Mouse (Mus musculus): Measurements from ENCODE around the gene Ccdc17.
A peak's percentile ranks its signal among the peaks of the same experiment; 100 is the strongest.

Ccdc17 gene

DNA sequence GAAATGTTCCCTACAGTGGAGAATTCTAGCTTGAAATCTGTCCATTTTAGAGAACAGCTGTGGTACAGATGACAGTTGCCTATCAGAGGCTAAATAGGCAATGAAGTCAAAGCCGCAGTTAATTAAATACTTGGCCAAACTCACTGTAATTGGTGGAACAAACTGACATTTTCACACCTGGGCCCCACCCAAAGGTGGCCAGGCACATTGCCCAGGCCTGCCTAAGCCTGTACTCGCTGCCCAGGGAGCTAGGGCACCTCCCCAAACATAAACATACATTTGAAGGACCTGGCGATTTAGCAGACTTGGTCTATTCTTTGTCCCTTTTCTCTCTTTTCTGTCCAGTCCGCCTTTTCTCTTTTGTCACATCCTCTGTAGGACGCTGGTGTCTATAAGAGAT, at the start of gene Ccdc17:
Gene Ccdc17, plus strand, starts transcription at position 276 of the 400 bp plus-strand sequence.
- DNase-seq (ENCODE audit: low spot score in 2 of 2): no peak

DNA sequence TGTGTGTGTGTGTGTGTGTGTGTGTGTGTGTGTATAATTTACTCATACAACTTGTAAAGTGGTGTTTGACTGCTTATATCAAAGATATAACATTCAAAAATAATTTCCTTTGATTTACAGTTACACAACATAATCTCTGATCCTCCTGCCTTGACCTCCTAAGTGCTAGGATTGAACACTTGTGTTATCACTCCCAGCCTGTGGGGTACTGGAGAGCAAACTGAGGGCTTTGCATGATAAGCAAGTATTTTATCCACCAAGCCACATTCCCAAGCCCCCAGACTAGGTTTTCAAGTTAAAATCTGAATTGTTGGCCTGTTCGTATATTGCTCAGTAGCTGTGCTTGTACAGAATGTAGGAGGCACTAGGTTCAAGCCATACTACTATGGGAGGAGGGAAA, 46.0 kb upstream of the Ccdc17 start:
- no peak for DNase-seq (ENCODE audit: low spot score in 2 of 2)

DNA sequence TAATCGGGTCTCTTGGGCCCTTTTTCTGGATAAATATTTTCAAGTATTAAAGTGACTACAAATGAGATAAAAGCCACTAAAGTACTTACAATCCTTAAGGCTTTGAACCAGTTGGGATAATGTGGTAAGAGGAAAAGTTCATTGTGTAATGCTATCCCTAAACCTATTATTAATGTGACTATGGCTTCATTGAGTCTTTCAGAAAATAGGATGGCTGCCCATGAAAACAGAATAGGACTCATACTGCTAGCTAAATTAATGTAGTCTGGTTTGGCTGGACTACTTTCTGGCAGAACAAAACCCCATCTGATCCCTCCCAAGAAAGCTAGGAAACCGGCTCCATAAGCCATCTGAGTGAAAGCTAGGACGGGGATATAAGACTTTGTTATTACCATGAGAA, 43.4 kb upstream of the Ccdc17 start:
- no peak for DNase-seq (ENCODE audit: low spot score in 2 of 2)

DNA sequence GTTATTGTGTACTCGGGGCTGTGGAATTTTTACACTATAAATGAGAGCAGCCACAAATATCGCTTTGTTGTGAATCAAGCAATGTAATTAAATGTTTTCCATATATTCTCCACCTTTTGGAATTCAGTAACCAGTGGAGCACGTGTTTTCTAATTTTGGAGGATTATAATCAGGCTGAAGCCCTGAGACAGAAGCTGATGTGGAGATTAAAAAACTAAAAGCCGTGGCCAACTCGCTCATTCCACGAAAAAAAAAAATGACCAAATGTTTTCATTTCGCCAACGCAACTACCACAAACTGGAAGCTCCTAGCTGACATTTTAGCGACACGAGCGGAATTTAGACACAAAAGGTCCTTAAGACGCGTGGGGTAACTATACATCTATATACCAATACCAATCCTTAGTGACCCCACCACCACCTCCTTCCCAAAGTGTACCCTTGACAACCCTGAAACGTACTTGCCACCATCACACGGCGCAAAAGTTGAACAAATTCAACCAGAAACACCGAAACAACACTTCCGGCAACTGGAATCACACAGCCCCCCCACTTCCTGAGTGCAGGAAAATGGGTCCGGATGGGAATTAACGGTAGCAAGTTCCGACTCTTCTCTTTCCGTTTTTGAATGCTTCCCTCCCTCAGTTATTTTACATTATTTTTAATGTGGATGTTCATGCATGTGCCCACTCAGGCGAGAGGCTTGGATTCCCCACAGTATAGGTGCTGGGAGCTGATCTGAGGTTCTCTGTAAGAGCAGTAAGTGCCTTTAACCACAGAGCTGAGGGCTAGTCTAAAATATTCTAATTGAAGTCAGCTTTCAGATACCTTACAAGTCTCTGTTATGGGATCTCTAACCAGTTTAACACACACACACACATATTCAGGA, 40.8 kb upstream of the Ccdc17 start, which contains the start of gene Tmem69:
Gene Tmem69, minus strand, starts transcription at position 524 of the 888 bp plus-strand sequence.
- DNase-seq (ENCODE audit: low spot score in 2 of 2): peak; percentile 79 to 87

DNA sequence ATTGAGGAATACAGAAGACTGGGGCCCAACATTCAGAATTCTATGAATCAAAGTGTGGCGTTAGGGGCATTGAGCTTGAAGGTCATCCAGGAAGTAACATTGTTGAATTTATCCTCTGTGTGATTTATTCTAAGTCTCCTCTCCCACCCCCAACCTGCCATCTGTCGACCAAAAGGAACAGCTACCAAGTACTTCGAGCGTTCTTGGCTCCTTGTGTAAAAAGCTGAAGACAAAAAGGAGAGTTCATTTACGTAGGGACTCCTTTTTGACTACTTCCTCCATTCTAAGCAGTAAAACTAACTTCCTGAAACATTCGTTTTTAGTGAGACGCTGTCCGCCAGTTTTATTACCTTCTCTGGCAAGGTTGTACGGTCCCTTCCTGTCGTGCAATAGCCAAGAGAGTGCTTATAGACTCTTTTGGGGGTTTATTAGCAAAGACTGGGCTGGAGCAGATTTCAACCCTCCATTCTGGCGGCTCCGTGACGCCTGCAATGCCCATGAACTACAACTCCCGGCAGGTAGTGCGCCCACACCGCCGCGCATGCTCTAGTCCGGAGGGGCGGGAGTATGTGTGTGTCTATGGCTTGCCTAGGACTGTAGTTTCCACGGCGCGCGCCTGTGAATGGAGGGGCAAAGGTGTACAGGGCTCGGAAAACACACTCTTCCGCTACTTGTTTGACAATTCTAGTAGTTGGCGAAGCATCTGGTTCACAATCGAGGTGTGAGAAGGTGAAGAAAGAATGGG, 39.7 kb upstream of the Ccdc17 start:
- DNase-seq (ENCODE audit: low spot score in 2 of 2): peak; percentile 94 to 95

DNA sequence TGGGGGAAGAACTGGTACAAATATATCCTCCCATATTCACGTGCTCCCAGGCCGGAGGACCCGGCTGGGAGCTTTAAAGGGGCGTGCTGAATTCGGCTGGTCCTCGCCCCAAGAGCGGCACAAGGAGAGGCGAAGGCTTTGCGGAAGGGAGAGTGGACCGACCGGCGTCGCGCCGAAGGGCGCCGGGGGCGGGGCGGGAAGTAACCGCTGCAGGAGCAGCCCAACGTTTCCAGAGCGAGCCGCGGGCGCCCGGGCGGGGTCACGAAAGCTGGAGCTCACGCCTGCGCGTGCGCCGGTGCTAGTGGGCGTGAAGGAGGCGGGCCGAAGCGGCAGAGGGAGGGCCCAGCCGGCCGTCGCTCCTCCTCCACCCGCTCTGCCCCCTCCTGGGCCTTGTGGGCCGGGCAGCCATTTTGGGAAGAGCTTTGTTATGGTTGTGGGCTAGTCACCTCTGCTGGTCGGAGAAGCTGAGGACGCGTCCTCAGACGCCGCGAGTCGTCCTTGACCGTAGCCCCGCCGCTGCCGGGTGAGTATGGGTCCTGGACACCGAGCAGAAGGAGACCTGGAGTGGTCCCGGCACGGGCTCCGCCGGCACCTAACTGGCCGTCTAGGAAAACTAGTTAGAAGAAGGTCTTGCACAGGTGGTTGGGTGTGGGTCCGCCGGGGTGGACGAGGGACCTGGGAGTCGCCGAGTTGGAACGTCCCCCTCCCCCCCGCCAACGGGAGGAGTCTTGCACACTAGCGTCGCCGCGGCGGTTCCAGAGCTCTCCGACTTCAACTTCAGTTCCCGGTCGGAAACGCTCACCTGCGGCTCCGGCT, 38.9 kb upstream of the Ccdc17 start, which contains the start of gene Gpbp1l1:
Gene Gpbp1l1, plus strand, starts transcription at position 353 of the 816 bp plus-strand sequence.
- DNase-seq (ENCODE audit: low spot score in 2 of 2): peak; percentile 98 to 99

DNA sequence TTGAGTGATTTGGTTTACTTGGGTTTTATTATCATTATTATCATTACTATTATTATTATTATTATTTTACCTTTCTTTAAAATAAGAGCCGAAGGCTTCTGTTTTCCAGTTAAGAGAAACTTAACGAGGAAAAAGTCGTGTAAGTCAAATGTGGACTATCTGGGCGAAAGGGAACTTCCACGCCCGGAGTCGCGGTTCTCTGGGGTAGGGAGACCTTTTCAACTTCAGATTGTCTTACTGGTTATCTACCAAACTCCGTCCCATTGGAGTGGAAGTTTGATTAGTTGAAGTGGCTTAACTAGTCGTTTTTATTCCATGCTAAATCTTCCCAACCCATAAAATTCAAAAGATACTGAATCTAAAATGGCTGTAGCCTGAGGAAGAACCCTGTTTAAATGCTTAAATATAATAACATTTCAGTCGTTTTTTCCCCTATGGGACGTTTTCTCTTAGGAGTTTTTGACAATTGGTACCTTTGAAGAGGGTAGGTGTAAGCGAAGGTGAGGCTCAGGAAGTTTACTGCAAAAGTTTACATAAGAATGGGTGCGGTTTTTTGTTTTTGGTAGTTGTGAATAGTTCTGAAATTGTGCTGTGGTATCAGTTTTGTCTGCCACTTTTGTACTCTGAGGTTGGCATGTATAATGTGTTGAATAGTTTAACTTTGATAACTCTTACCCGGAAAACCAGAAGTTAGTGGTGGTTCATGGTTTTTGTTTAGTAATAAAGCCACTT, 38.1 kb upstream of the Ccdc17 start:
- no peak for DNase-seq (ENCODE audit: low spot score in 2 of 2)

DNA sequence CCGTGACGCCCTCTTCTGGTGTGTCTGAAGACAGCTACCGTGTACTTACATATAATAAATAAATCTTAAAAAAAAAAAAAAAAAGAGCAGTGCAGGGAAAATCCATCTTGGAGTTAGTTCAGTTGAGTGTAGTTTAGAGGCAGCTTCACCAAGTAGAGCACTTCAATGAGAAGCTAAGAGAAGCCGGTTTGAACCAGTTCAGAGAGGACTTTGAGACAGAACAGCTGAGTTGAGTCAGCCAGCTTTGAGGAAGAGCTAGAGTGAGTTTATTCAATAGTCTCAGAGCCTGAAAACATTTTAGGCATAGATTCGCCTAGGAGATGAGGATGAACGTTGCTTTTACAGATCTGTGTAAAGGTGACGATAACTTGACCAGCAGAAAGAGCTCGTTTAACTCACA, 661 bp upstream of the Ccdc17 start:
- DNase-seq (ENCODE audit: low spot score in 2 of 2): no peak

DNA sequence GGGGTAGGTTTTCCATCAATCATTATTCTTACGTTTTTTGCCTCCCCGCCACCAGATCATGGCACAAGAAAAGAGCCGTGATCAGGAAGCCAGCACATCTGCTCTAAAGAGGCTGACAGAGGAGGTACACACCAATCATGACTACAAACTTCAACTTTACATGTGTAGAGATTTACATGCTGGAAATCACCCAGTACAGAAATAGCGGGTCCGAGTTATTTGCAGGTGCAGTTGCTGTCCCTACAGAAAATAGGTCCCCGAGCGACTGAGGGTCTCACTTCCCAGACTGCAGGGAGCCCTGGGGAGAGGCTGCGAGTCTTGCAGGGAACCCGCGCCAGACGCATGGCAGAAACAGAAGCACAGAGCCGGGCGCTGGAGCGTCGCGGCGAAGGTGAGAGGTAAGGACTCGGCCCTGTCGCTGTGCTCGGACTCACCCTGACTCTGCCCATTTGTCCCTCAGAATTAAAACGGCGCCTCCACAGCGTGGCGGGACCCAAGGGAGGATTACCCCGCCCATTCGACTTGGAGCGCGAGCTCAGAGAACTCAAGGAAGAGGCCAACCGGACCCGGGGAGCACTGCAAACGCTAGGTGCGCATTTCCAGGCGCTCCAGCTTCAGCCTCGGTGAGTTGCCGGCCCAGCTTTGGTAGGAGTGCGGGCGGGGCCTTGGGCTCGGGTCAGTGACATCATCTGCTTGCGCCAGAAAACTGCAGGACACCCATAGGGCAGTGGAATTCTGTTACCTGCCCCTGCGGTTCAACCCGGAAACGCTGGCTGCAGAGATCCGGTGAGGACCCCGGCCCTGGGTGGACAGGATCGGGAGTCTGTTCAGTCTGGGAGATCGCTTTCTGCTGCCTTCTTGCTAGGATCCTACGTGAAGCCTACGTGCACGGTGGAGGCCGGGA, 776 bp downstream of the Ccdc17 start:
- DNase-seq (ENCODE audit: low spot score in 2 of 2): peak; percentile 91 to 93

DNA sequence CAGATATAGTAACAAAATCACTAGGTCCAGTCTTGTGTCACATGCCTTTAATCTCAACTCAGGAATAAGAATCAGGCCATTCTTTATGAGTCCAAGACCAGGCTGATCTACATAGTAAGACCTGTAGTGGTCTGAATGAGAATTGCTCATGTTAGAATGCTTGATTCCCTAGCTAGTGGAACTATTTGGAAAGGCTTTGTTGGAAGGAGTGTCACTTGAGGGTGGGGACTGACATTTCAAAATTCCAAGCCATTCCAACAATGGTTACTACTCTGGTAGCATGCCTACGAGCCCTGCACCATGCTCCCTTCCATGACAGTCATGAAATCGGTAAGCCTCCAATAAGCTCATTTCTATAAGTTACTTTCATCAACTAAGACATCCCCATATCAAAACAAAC, 16.2 kb downstream of the Ccdc17 start:
- DNase-seq (ENCODE audit: low spot score in 2 of 2): no peak

DNA sequence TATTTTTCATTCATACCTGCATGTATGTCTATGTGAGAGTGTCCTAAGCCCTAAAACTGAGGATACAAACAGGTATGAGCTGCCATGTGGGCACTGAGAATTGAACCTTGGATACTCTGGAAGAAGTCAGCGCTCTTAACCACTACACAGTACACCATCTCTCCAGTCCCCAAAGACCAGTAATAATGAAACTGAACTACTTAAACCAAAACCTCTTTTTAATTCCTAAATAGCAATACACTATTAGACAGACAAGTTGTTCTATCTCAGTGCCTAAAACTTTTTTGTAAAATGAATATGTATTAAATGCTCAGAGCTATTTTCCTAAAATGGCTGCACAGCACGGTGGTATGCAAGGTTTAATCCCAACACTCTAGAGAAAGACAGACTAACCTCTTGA, 18.8 kb downstream of the Ccdc17 start:
- no peak for DNase-seq (ENCODE audit: low spot score in 2 of 2)

DNA sequence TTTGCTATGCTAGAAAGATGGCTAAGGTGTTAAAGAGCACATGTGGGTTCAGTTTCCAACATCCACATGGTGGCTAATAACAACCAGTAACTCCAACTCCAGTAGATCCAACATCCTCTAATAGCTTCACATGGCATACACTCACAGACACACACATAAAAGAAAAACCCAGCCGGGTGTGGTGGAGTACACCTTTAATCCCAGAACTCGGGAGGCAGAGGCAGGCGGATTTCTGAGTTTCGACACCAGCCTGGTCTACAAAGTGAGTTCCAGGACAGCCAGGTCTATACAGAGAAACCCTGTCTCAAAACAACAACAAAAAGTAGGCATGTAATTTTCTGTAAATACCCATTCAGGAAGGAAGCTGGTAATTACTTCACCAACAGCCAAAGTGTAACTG, 28.4 kb downstream of the Ccdc17 start:
- DNase-seq (ENCODE audit: low spot score in 2 of 2): no peak

DNA sequence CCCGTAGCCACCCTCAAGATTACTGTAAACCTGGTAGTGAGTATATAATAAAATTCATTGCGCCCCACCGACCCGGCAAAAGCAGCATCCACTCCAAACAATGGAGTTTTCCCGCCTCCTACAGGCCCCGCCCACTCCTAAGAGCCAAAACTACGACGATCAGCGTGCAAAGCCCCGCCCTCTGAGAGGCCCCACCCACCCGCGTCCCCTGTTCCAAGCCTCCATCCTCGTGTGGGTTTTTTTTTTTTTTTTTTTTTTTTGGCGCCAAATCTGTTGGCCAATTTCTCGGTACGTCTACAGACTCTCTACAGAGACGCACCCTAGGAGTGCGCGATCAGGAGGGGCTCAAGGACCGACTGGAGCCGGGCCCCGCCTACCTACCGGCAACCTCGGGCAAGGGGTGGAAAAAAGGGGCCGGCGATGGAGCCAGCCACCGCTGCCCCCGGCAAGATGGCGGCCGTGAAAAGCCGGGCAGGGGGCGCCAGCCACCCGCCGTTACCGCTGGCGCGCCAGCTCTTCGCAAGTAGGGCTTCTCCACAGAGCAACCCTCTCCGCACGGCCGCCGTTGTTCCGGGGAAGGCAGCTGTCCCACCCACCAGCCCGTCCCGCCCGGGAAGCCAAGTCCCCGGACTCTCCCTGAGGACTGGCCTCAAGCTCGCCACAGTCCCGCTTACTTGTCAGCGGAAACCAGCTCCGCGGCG, 30.4 kb downstream of the Ccdc17 start:
- DNase-seq (ENCODE audit: low spot score in 2 of 2): peak; percentile 49 to 60

DNA sequence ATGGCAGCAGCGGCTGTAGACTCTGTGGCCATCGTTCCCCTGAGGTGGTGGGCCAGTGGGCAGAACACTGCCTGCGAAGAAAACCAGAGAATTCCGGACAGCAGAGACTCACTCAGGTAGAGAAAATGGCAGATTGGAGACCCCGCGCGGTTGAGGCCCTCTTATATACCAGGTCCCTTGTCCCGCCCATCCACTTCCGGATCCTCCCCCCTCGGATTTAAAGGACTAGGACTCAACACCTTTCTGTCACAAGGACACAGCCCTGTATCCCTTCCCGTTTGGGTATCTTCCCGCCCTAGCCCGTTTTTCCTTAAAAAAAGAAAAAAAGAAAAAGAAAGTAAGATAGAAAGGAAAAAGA, 30.9 kb downstream of the Ccdc17 start:
- peak; percentile 86 to 92 for DNase-seq (ENCODE audit: low spot score in 2 of 2)

DNA sequence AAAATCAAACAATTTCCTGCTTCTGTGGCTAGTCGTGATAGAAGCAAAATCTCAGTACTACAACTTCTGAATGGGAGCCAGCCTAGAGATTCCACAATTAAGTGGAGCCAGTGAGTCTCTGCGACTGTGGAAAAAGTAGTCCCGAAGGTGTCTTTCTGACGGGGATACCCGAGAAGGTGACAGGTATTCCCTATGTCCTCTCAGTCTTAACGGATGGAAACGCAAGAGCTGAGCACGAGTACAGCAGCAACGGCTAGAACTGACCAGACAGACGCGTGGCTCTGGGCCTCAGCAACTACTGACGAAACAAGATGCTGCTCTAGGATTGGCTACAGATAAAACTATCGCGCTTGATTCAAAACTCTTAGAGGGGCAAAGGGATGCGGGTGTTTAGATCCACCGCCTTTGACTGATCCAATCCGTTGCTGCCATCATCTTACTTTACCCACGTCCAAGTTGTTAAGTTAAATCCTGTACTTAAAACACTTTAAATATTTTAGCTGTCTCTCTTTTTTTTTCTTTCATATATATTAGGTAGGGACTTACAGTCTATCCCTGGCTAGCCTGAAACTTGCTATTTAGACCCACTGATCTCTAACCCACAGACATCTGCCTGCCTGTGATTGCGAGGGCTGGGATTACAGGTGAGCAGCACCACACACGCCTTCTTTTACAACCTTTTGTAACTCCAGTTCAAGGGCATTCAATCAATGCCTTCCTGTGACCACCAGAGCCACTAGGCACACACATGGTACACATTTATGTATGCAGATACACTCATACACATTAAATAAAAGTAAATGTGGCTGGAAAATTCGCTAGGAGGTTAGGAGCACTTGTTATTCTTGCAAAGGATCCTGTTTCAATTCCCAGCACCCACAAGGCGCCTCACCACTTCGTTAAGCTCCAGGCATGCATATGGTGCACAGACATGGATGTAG, 31.5 kb downstream of the Ccdc17 start, which contains the start of gene Nasp:
Gene Nasp, minus strand, starts transcription at position 220 of the 941 bp plus-strand sequence.
- peak; percentile 80 to 90 for DNase-seq (ENCODE audit: low spot score in 2 of 2)

DNA sequence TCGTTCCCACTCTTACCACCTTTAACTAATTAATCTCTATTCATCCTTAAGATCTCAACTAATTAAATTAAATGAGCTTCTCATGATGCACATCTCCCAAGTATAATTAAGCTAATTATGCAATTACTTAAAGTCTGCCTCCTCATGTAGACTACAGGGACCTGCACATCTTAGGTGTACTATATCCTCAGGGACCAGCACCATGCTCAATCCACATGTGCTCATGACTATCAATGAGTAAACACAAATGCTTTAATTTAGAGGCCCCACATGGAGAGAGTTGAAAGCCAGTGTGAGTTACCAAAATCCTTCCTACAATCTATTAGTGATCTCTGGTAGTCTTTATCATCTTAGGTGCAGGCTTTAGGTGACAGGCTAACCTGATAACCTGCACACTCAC, 38.7 kb downstream of the Ccdc17 start:
- no peak for DNase-seq (ENCODE audit: low spot score in 2 of 2)

DNA sequence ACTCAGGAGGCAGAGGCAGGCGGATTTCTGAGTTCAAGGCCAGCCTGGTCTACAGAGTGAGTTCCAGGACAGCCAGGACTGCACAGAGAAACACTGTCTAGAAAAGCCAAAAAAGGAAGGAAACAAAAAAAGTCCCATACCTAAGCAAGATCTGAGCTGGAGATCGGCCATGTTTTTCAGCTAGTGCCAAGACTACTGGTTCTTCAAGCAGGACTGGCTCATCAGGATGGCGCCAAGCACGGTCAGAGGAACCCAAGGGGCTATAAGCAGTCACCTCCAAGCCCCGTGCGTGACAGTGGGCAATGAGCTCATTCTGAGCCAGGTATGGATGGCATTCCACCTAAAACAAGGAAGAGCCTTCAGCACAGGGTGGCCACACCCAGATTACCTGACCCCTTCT, 42.4 kb downstream of the Ccdc17 start:
- DNase-seq (ENCODE audit: low spot score in 2 of 2): no peak

DNA sequence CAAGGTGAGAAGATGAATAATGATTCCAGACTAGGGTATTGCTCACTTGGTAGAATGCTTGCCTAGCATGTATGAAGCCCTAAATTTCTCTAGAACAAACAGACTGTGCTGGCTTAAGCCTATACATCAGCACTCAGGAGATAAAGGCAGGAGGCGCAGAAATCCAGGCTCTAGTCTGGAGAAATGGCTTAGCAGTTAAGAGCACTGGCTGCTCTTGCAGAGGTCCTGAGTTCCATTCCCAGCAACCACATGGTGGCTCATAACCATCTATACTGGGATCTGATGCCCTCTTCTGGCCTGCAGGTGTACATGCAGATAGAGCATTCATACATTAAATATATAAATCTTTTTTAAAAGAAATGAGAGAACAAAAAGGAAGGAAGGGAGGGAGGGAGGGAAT, 45.6 kb downstream of the Ccdc17 start:
- no peak for DNase-seq (ENCODE audit: low spot score in 2 of 2)

All from frontal cortex, postnatal 36 days (tissue).